Comparison of ENCODE assay signal across 18 mouse cellular contexts in the genomic region with DNA sequence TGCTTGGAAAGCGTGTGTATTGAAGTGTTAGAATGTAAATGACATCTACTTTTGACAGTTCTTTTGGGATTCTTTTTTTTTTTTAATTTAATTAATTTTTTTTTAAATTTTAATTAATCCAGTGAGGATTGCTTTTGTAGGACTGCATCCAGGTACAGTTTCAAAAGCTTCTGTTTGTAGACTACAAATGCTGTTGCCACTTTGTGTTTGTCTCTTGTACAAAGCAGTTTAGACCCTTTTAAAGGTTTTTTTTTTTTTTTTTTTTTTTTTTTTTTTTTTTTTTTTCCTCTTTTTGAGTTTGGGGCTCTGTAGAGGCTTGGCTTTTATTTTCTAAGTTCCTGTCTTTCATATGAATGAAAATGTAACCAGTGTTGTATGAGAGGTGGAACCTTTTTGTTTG. TPM values are rescaled to one million over a fixed set of nuclear protein-coding genes. Genes with fewer than 3 reads are reported as not detected.
DNase-seq lines count a peak whose midpoint lies in the region; ATAC-seq and TF ChIP-seq lines count a peak whose summit lies in the region.
"Had no signal": no experiment of that assay in that cellular context is flagged by ENCODE, and none has a peak within 500 bp of the region (broad histone marks: within the 10 kb centered on the region; RNA-seq: fewer than 3 reads in every experiment).

No protein-coding gene starts in this region.

- H3K27ac ChIP-seq in heart, embryonic 14.5 days (replicated peaks in 1 of 2; ENCODE audit: control insufficient read depth in 1 of 2, insufficient read depth in 1 of 2, low read depth in 2 of 2, low read length in 2 of 2): no peak overlapping the region
- H3K27ac ChIP-seq in heart, embryonic 11.5 days (ENCODE audit: low read depth, low read length): no peak overlapping the region
- H3K27ac ChIP-seq in liver, embryonic 13.5 days: no peak overlapping the region; the same call in 1 of the 2 replicates
- H3K27ac ChIP-seq in liver, embryonic 11.5 days (ENCODE audit: low read depth, low read length): no peak overlapping the region
- H3K27ac ChIP-seq in MEL (ENCODE audit: control insufficient read depth, low read depth, low read length): no peak overlapping the region
- H3K27ac ChIP-seq in liver, embryonic 14.5 days: no peak overlapping the region
- no peak overlapping the region for H3K27ac ChIP-seq in intestine, postnatal 0 days (ENCODE audit: low read depth, low read length)
- H3K27ac ChIP-seq: forebrain, embryonic 15.5 days had no signal

- no peak for ATAC-seq in heart, embryonic 14.5 days (ENCODE audit: insufficient number of reproducible peaks, insufficient read depth, low FRiP score, low read depth)
- ATAC-seq in heart, embryonic 11.5 days (replicated peaks; ENCODE audit: insufficient number of reproducible peaks, low FRiP score, low TSS enrichment): no peak
- ATAC-seq in liver, embryonic 13.5 days (ENCODE audit: low read depth): no peak
- no peak for ATAC-seq in liver, embryonic 11.5 days (replicated peaks; ENCODE audit: low FRiP score)
- no peak for ATAC-seq in liver, embryonic 14.5 days (ENCODE audit: insufficient read depth)
- ATAC-seq in intestine, postnatal 0 days: no peak
- ATAC-seq: forebrain, embryonic 15.5 days; Patski had no signal

- peaks cover 2 to 21% of the 10 kb centered on the region in 2 experiments for H3K4me1 ChIP-seq in heart, embryonic 14.5 days (ENCODE audit: control insufficient read depth in 2 of 2, insufficient read depth in 2 of 2, low read length in 2 of 2)
- H3K4me1 ChIP-seq in heart, embryonic 11.5 days (ENCODE audit: control insufficient read depth, insufficient read depth, low read length): peaks cover 3% of the 10 kb centered on the region
- H3K4me1 ChIP-seq in liver, embryonic 13.5 days (replicated peaks): peaks cover 47% of the 10 kb centered on the region
- peaks cover 14% of the 10 kb centered on the region for H3K4me1 ChIP-seq in liver, embryonic 11.5 days (replicated peaks; ENCODE audit: control insufficient read depth, insufficient read depth, low read length)
- H3K4me1 ChIP-seq in MEL (ENCODE audit: control insufficient read depth in 1 of 2, insufficient read depth in 2 of 2, low read length in 2 of 2): peaks cover 7 to 13% of the 10 kb centered on the region in 2 experiments
- H3K4me1 ChIP-seq in liver, embryonic 14.5 days (replicated peaks; ENCODE audit: control insufficient read depth in 2 of 2, insufficient read depth in 2 of 2, low read length in 1 of 2): peaks cover 4 to 10% of the 10 kb centered on the region in 2 experiments
- peaks cover 2% of the 10 kb centered on the region; the same call in 1 of the 2 replicates for H3K4me1 ChIP-seq in intestine, postnatal 0 days (replicated peaks; ENCODE audit: control insufficient read depth, insufficient read depth, low read length)

- TF ChIP-seq CTCF in MEL (IDR thresholded peaks at IDR 0.05 in 2 of 3, conservative IDR thresholded peaks at IDR 0.05 in 1 of 3; ENCODE audit: control insufficient read depth in 1 of 3, insufficient read depth in 1 of 3, low read depth in 2 of 3, low read length in 3 of 3, poor library complexity in 1 of 3, severe bottlenecking in 1 of 3): no peak
- TF ChIP-seq CTCF in liver, embryonic 14.5 days (IDR thresholded peaks at IDR 0.05; ENCODE audit: low read depth): no peak
- TF ChIP-seq CTCF in intestine, postnatal 0 days (IDR thresholded peaks at IDR 0.05; ENCODE audit: low read depth): no peak

- WGBS in heart, embryonic 14.5 days: 77% methylated on average over 1 of the region's 1 CpGs
- 73% methylated on average over 1 of the region's 1 CpGs for WGBS in heart, embryonic 11.5 days (ENCODE audit: insufficient replicate concordance)
- WGBS in liver, embryonic 13.5 days (ENCODE audit: insufficient replicate concordance): 69% methylated on average over 1 of the region's 1 CpGs
- WGBS in liver, embryonic 11.5 days: 83% methylated on average over 1 of the region's 1 CpGs
- 87% methylated on average over 1 of the region's 1 CpGs for WGBS in liver, embryonic 14.5 days (ENCODE audit: insufficient replicate concordance)
- 81% methylated on average over 1 of the region's 1 CpGs for WGBS in intestine, postnatal 0 days

- H3K4me3 ChIP-seq in heart, embryonic 14.5 days (ENCODE audit: control insufficient read depth in 1 of 2, insufficient read depth in 1 of 2, low read depth in 1 of 2, low read length in 2 of 2): no peak overlapping the region
- no peak overlapping the region for H3K4me3 ChIP-seq in heart, embryonic 11.5 days (ENCODE audit: low read depth, low read length)
- H3K4me3 ChIP-seq in liver, embryonic 13.5 days (replicated peaks): no peak overlapping the region
- H3K4me3 ChIP-seq in liver, embryonic 11.5 days (ENCODE audit: low read depth, low read length): no peak overlapping the region
- peak overlapping the region in 1 of 2 experiments; percentile 91; a peak in 2 of 4 replicates for H3K4me3 ChIP-seq in MEL (ENCODE audit: control insufficient read depth in 1 of 2, insufficient read depth in 1 of 2, low read depth in 2 of 2, low read length in 2 of 2)
- no peak overlapping the region for H3K4me3 ChIP-seq in liver, embryonic 14.5 days (ENCODE audit: insufficient read depth in 1 of 2, low read depth in 2 of 2, low read length in 2 of 2)
- no peak overlapping the region for H3K4me3 ChIP-seq in intestine, postnatal 0 days (ENCODE audit: low read depth, low read length)

- no peaks in the 10 kb centered on the region for H3K9me3 ChIP-seq in heart, embryonic 14.5 days (ENCODE audit: control insufficient read depth, low read length)
- no peaks in the 10 kb centered on the region for H3K9me3 ChIP-seq in heart, embryonic 11.5 days (replicated peaks; ENCODE audit: control insufficient read depth, low read length)
- H3K9me3 ChIP-seq in liver, embryonic 13.5 days (replicated peaks): no peaks in the 10 kb centered on the region
- H3K9me3 ChIP-seq in liver, embryonic 11.5 days (ENCODE audit: control insufficient read depth, low read length): no peaks in the 10 kb centered on the region
- no peaks in the 10 kb centered on the region for H3K9me3 ChIP-seq in MEL (replicated peaks; ENCODE audit: insufficient read depth, low read length)
- no peaks in the 10 kb centered on the region for H3K9me3 ChIP-seq in liver, embryonic 14.5 days (ENCODE audit: control insufficient read depth, low read length)
- no peaks in the 10 kb centered on the region for H3K9me3 ChIP-seq in intestine, postnatal 0 days (ENCODE audit: control insufficient read depth)
- H3K9me3 ChIP-seq: forebrain, embryonic 15.5 days; heart, embryonic 15.5 days; limb, embryonic 13.5 days had no signal

- no peaks in the 10 kb centered on the region for H3K27me3 ChIP-seq in heart, embryonic 14.5 days (ENCODE audit: control insufficient read depth, insufficient read depth, low read length)
- no peaks in the 10 kb centered on the region for H3K27me3 ChIP-seq in heart, embryonic 11.5 days (ENCODE audit: control insufficient read depth, insufficient read depth, low read length)
- H3K27me3 ChIP-seq in liver, embryonic 13.5 days: no peaks in the 10 kb centered on the region
- H3K27me3 ChIP-seq in liver, embryonic 11.5 days (replicated peaks; ENCODE audit: control insufficient read depth, insufficient read depth, low read length): no peaks in the 10 kb centered on the region
- H3K27me3 ChIP-seq in MEL (ENCODE audit: control insufficient read depth in 1 of 2, insufficient read depth in 2 of 2, low read length in 2 of 2): no peaks in the 10 kb centered on the region
- no peaks in the 10 kb centered on the region for H3K27me3 ChIP-seq in liver, embryonic 14.5 days (ENCODE audit: control insufficient read depth, insufficient read depth, low read length)
- no peaks in the 10 kb centered on the region for H3K27me3 ChIP-seq in intestine, postnatal 0 days (replicated peaks; ENCODE audit: control insufficient read depth, insufficient read depth, low read length)
- H3K27me3 ChIP-seq: forebrain, embryonic 15.5 days; heart, embryonic 15.5 days; limb, embryonic 13.5 days; Patski had no signal

- DNase-seq in liver, embryonic 13.5 days: no peak
- DNase-seq in liver, embryonic 11.5 days (ENCODE audit: low spot score): no peak
- DNase-seq in MEL (ENCODE audit: low read depth, low spot score): no peak
- no peak for DNase-seq in liver, embryonic 14.5 days (ENCODE audit: low read depth in 3 of 3, low spot score in 3 of 3)
- DNase-seq: adrenal gland, adult 8-10 months; cerebellum, adult 8-10 months; kidney, adult 11 months; layer of hippocampus, postnatal 36 days; lung, adult 2 months; retina, postnatal 1 day; thymus, adult 2 months had no signal

- peaks cover 21% of the 10 kb centered on the region for H3K36me3 ChIP-seq in heart, embryonic 14.5 days (ENCODE audit: control insufficient read depth, insufficient read depth, low read length)
- H3K36me3 ChIP-seq in heart, embryonic 11.5 days (ENCODE audit: control insufficient read depth, insufficient read depth, low read length): no peaks in the 10 kb centered on the region
- H3K36me3 ChIP-seq in liver, embryonic 13.5 days: peaks cover 16% of the 10 kb centered on the region; the same call in 1 of the 2 replicates
- H3K36me3 ChIP-seq in liver, embryonic 11.5 days (ENCODE audit: control insufficient read depth, insufficient read depth, low read length): no peaks in the 10 kb centered on the region
- peaks cover 8 to 33% of the 10 kb centered on the region in 2 experiments for H3K36me3 ChIP-seq in MEL (ENCODE audit: control insufficient read depth in 1 of 2, insufficient read depth in 2 of 2, low read length in 2 of 2)
- H3K36me3 ChIP-seq in liver, embryonic 14.5 days (replicated peaks; ENCODE audit: control insufficient read depth, insufficient read depth, low read depth): no peaks in the 10 kb centered on the region
- no peaks in the 10 kb centered on the region; the same call in 1 of the 2 replicates for H3K36me3 ChIP-seq in intestine, postnatal 0 days (ENCODE audit: control insufficient read depth, insufficient read depth)
- H3K36me3 ChIP-seq: heart, embryonic 15.5 days had no signal

- H3K79me2 ChIP-seq in MEL (ENCODE audit: control insufficient read depth, insufficient read depth, low read length, poor library complexity): peaks cover 52% of the 10 kb centered on the region

- TF ChIP-seq POLR2A in MEL (IDR thresholded peaks at IDR 0.05; ENCODE audit: control insufficient read depth in 1 of 2, insufficient read depth in 1 of 2, low read depth in 1 of 2, low read length in 2 of 2, poor library complexity in 1 of 2): no peak

- TF ChIP-seq RAD21 in MEL (IDR thresholded peaks at IDR 0.05; ENCODE audit: low read depth, low read length): no peak

- TF ChIP-seq EP300 in MEL (IDR thresholded peaks at IDR 0.05; ENCODE audit: low read depth in 1 of 2, low read length in 2 of 2): no peak
- no peak for TF ChIP-seq EP300 in liver, embryonic 14.5 days (IDR thresholded peaks at IDR 0.05; ENCODE audit: low read depth)

- H3K9ac ChIP-seq in heart, embryonic 14.5 days (ENCODE audit: low read length): no peak overlapping the region
- no peak overlapping the region for H3K9ac ChIP-seq in heart, embryonic 11.5 days (ENCODE audit: low read depth, low read length)
- 0 out of 2 replicates have a peak overlapping the region, but pooled peaks have one; percentile 17 for H3K9ac ChIP-seq in liver, embryonic 13.5 days
- no peak overlapping the region for H3K9ac ChIP-seq in liver, embryonic 11.5 days (ENCODE audit: low read depth, low read length)
- H3K9ac ChIP-seq in MEL (ENCODE audit: control insufficient read depth, low read depth, low read length, poor library complexity, severe bottlenecking): no peak overlapping the region
- no peak overlapping the region for H3K9ac ChIP-seq in liver, embryonic 14.5 days (replicated peaks)
- no peak overlapping the region for H3K9ac ChIP-seq in intestine, postnatal 0 days (ENCODE audit: low read depth, low read length)

- H3K4me2 ChIP-seq in heart, embryonic 14.5 days (ENCODE audit: low read length): peak overlapping the region; percentile 13; the same call in 1 of the 2 replicates
- no peak overlapping the region for H3K4me2 ChIP-seq in heart, embryonic 11.5 days
- H3K4me2 ChIP-seq in liver, embryonic 13.5 days: peak overlapping the region; percentile 14; the same call in 1 of the 2 replicates
- no peak overlapping the region; the same call in 1 of the 2 replicates for H3K4me2 ChIP-seq in liver, embryonic 11.5 days
- H3K4me2 ChIP-seq in liver, embryonic 14.5 days (ENCODE audit: low read depth): peak overlapping the region; percentile 4; the same call in 1 of the 2 replicates
- no peak overlapping the region for H3K4me2 ChIP-seq in intestine, postnatal 0 days (replicated peaks; ENCODE audit: low read depth)

RNA-seq across cellular contexts. Expression of a gene that starts 2.4 kb away (rescaled TPM):
- polyA plus RNA-seq in heart, embryonic 14.5 days (2014; fragmentation: Nextera tagmentation; extraction: Ambion mirVana): 46.5 and 47.2 TPM in 2 replicates
- 41.8 and 49.2 TPM in 2 replicates for polyA plus RNA-seq in heart, embryonic 11.5 days (2014; fragmentation: Nextera tagmentation; extraction: Ambion mirVana)
- 13.4 and 18.2 TPM in 2 replicates for polyA plus RNA-seq in liver, embryonic 13.5 days (2015; fragmentation: Nextera tagmentation; extraction: Ambion mirVana)
- 27.4 and 29.8 TPM in 2 replicates for polyA plus RNA-seq in liver, embryonic 11.5 days (2014; fragmentation: Nextera tagmentation; extraction: Ambion mirVana)
- 23.3 and 25.1 TPM in 2 replicates for total RNA-seq in MEL (2012; rRNA removed)
- polyA plus RNA-seq in MEL (2012; ENCODE audit: insufficient read depth in 1 of 2, insufficient read length in 2 of 2, low read depth in 1 of 2, low replicate concordance in 2 of 2, missing spikeins in 1 of 2): 10 to 100 TPM in 1 of 2 experiments, not detected in 1; 31.3 TPM
- 4.4 and 5.9 TPM in 2 replicates for polyA plus RNA-seq in liver, embryonic 14.5 days (2012; rRNA removed)
- polyA plus RNA-seq in liver, embryonic 14.5 days (2014; fragmentation: Nextera tagmentation; extraction: Ambion mirVana): 10.9 and 12.3 TPM in 2 replicates
- polyA plus RNA-seq in intestine, postnatal 0 days (2015; fragmentation: Nextera tagmentation; extraction: Ambion mirVana): 31.5 and 32.2 TPM in 2 replicates

RNA-seq across cellular contexts. Expression of a gene that starts 2.7 kb away (rescaled TPM):
- polyA plus RNA-seq in heart, embryonic 14.5 days (2014; fragmentation: Nextera tagmentation; extraction: Ambion mirVana): 43.1 and 44.5 TPM in 2 replicates
- 42.7 and 53.2 TPM in 2 replicates for polyA plus RNA-seq in heart, embryonic 11.5 days (2014; fragmentation: Nextera tagmentation; extraction: Ambion mirVana)
- polyA plus RNA-seq in liver, embryonic 13.5 days (2015; fragmentation: Nextera tagmentation; extraction: Ambion mirVana): 17.8 and 20.0 TPM in 2 replicates
- 42.2 and 45.2 TPM in 2 replicates for polyA plus RNA-seq in liver, embryonic 11.5 days (2014; fragmentation: Nextera tagmentation; extraction: Ambion mirVana)
- 8.0 and 8.5 TPM in 2 replicates for total RNA-seq in MEL (2012; rRNA removed)
- 10 to 100 TPM; 13.0 to 24.8 TPM for polyA plus RNA-seq in MEL (2012; ENCODE audit: insufficient read depth in 1 of 2, insufficient read length in 2 of 2, low read depth in 1 of 2, low replicate concordance in 2 of 2, missing spikeins in 1 of 2)
- 3.4 and 5.2 TPM in 2 replicates for polyA plus RNA-seq in liver, embryonic 14.5 days (2012; rRNA removed)
- polyA plus RNA-seq in liver, embryonic 14.5 days (2014; fragmentation: Nextera tagmentation; extraction: Ambion mirVana): 11.7 and 12.8 TPM in 2 replicates
- 25.6 and 34.3 TPM in 2 replicates for polyA plus RNA-seq in intestine, postnatal 0 days (2015; fragmentation: Nextera tagmentation; extraction: Ambion mirVana)

RNA-seq across cellular contexts. Expression of a gene that starts 26.3 kb away (rescaled TPM):
- 38.0 and 41.0 TPM in 2 replicates for polyA plus RNA-seq in heart, embryonic 14.5 days (2014; fragmentation: Nextera tagmentation; extraction: Ambion mirVana)
- 41.7 and 42.9 TPM in 2 replicates for polyA plus RNA-seq in heart, embryonic 11.5 days (2014; fragmentation: Nextera tagmentation; extraction: Ambion mirVana)
- polyA plus RNA-seq in liver, embryonic 13.5 days (2015; fragmentation: Nextera tagmentation; extraction: Ambion mirVana): 31.5 and 37.6 TPM in 2 replicates
- 49.3 and 50.9 TPM in 2 replicates for polyA plus RNA-seq in liver, embryonic 11.5 days (2014; fragmentation: Nextera tagmentation; extraction: Ambion mirVana)
- 35.3 and 36.8 TPM in 2 replicates for total RNA-seq in MEL (2012; rRNA removed)
- polyA plus RNA-seq in MEL (2012; ENCODE audit: insufficient read depth in 1 of 2, insufficient read length in 2 of 2, low read depth in 1 of 2, low replicate concordance in 2 of 2, missing spikeins in 1 of 2): 10 to 100 TPM in 1 of 2 experiments, not detected in 1; 56.9 TPM
- polyA plus RNA-seq in liver, embryonic 14.5 days (2012; rRNA removed): 24.0 and 34.6 TPM in 2 replicates
- polyA plus RNA-seq in liver, embryonic 14.5 days (2014; fragmentation: Nextera tagmentation; extraction: Ambion mirVana): 27.5 and 28.3 TPM in 2 replicates
- 25.7 and 26.9 TPM in 2 replicates for polyA plus RNA-seq in intestine, postnatal 0 days (2015; fragmentation: Nextera tagmentation; extraction: Ambion mirVana)

Comparison
In these comparisons a context has a peak if more than half of its experiments do, and no peak if none do; other contexts are left out.
1. H3K4me2 ChIP-seq: peak in heart, embryonic 14.5 days (single experiment), liver, embryonic 13.5 days (single experiment) and liver, embryonic 14.5 days (single experiment); none in heart, embryonic 11.5 days (single experiment), liver, embryonic 11.5 days (single experiment) and intestine, postnatal 0 days (single experiment).